Mouse (Mus musculus): ENCODE data around the gene Mrgprg. TPM values are rescaled to one million over a fixed set of nuclear protein-coding genes. Genes with fewer than 3 reads are reported as not detected.

Gene Mrgprg
- polyA plus RNA-seq, 1 experiment: not detected

DNA sequence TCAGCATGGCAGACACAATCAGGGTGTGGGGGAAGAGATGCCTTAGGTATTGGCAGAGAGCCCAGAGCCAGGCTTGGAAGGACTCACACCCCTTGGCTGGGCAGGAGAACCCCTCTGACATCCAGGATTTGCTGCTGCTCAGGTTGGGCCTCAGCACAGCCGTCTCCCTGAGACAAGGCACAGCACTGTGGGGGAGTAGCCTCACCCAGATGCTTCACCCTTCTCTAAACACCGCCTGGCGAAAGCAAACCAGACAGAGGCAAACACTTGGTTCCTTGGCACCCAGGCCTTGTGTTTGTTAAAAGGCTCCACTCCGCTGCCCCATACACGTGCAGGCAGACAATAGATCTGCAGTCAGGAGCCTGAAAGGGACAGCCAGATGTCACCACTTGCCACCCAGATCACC is 28.2 kb downstream of the Mrgprg start:
- no peaks in the 10 kb centered on the region for H3K27me3 ChIP-seq (ENCODE audit: control insufficient read depth, insufficient read depth, insufficient read length)
- TF ChIP-seq POLR2AphosphoS2 (IDR thresholded peaks at IDR 0.05; ENCODE audit: insufficient read length, low read depth) (no peak), POLR2A (IDR thresholded peaks at IDR 0.05; ENCODE audit: insufficient read length, low read depth) (no peak), REST (IDR thresholded peaks at IDR 0.05; ENCODE audit: insufficient read depth, insufficient read length) (no peak), MYOG (IDR thresholded peaks at IDR 0.05; ENCODE audit: control insufficient read depth in 1 of 3, insufficient read depth in 1 of 3, insufficient read length in 2 of 3, low read depth in 2 of 3) (no peak), MYOD1 (IDR thresholded peaks at IDR 0.05; ENCODE audit: control insufficient read depth in 1 of 3, insufficient read length in 2 of 3, low read depth in 2 of 3) (no peak), SRF (IDR thresholded peaks at IDR 0.05; ENCODE audit: control insufficient read depth, insufficient read length, low read depth) (no peak), CEBPB (IDR thresholded peaks at IDR 0.05; ENCODE audit: insufficient read depth, poor library complexity, severe bottlenecking) (no peak), E2F4 (IDR thresholded peaks at IDR 0.05; ENCODE audit: insufficient read depth) (no peak), TCF12 (IDR thresholded peaks at IDR 0.05; ENCODE audit: insufficient read depth, poor library complexity, severe bottlenecking) (no peak)

DNA sequence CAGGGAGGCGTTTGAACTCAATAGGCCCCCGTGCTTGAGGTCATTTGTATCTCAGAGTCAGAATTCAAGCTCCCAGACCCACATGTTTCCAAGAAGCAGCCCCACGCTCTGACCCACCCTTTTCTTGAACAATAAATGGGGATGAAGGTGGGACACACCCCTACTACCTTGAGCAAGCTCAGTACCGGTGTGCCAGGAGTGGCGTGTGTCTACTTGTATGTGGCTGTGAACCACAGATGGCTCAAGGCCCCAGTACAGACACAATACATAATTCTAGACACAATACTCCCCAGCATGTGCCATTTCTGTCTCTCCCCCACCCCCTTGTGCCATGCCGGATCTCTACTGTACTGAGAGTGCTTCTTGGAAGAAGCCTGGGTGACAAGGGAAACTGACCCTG is 28.6 kb downstream of the Mrgprg start:
- Histone ChIP-seq H3K79me2 (ENCODE audit: control insufficient read depth, insufficient read depth) (peaks cover 64% of the 10 kb centered on the region), H3K27me3 (ENCODE audit: control insufficient read depth, insufficient read depth, insufficient read length) (no peaks in the 10 kb centered on the region), H3K36me3 (ENCODE audit: control insufficient read depth, insufficient read depth) (no peaks in the 10 kb centered on the region), H3ac (ENCODE audit: control insufficient read depth, insufficient read length) (no peak overlapping the region), H3K4me2 (ENCODE audit: low read depth) (peak overlapping the region; percentile 94), H3K4me3 (peak overlapping the region; percentile 81)
- TF ChIP-seq USF1 (IDR thresholded peaks at IDR 0.05; ENCODE audit: low read depth): no peak
- TF ChIP-seq REST (IDR thresholded peaks at IDR 0.05; ENCODE audit: insufficient read depth, insufficient read length): no peak
- no peak for TF ChIP-seq SRF (IDR thresholded peaks at IDR 0.05; ENCODE audit: control insufficient read depth, insufficient read length, low read depth)
- TF ChIP-seq POLR2A (IDR thresholded peaks at IDR 0.05; ENCODE audit: insufficient read length, low read depth): no peak

More for the DNA sequence above, 28.2 kb downstream of the Mrgprg start:
- peaks cover 60% of the 10 kb centered on the region for H3K79me2 ChIP-seq (ENCODE audit: control insufficient read depth, insufficient read depth)
- peak overlapping the region; percentile 81 for H3K4me3 ChIP-seq
- H3K36me3 ChIP-seq (ENCODE audit: control insufficient read depth, insufficient read depth): no peaks in the 10 kb centered on the region
- peak overlapping the region; percentile 94 for H3K4me2 ChIP-seq (ENCODE audit: low read depth)
- no peak overlapping the region for H3ac ChIP-seq (ENCODE audit: control insufficient read depth, insufficient read length)

DNA sequence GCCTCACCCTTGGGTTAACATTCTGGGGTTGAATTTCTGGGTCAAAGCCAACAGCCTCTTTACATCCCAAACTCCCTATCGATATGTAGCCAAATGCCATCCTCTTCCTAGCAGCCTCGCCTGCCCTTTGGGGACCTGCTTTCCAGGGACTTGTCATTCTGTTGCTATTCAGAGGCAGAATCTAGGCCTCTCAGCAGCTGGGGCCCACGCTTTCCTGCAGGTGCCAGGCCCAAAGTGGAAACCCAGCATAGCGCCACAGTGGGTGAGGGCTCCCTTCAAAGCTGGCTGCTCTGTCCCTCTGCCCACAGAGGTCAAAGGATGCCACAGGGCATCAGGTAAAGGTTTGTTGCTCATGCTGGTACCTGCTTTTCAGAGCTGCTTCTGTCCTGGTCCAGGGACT is 33.0 kb downstream of the Mrgprg start:
- Histone ChIP-seq H3K4me3 (no peak overlapping the region), H3K27me3 (ENCODE audit: control insufficient read depth, insufficient read depth, insufficient read length) (no peaks in the 10 kb centered on the region), H3K79me2 (ENCODE audit: control insufficient read depth, insufficient read depth) (peaks cover 88% of the 10 kb centered on the region), H3ac (ENCODE audit: control insufficient read depth, insufficient read length) (no peak overlapping the region), H3K4me2 (ENCODE audit: low read depth) (no peak overlapping the region), H3K36me3 (ENCODE audit: control insufficient read depth, insufficient read depth) (no peaks in the 10 kb centered on the region)
- TF ChIP-seq REST (IDR thresholded peaks at IDR 0.05; ENCODE audit: insufficient read depth, insufficient read length) (no peak), E2F4 (IDR thresholded peaks at IDR 0.05; ENCODE audit: insufficient read depth) (no peak), TCF12 (IDR thresholded peaks at IDR 0.05; ENCODE audit: insufficient read depth, poor library complexity, severe bottlenecking) (no peak), SRF (IDR thresholded peaks at IDR 0.05; ENCODE audit: control insufficient read depth, insufficient read length, low read depth) (no peak), POLR2A (IDR thresholded peaks at IDR 0.05; ENCODE audit: insufficient read length, low read depth) (no peak), POLR2AphosphoS2 (IDR thresholded peaks at IDR 0.05; ENCODE audit: insufficient read length, low read depth) (no peak), MYOD1 (IDR thresholded peaks at IDR 0.05; ENCODE audit: control insufficient read depth in 1 of 3, insufficient read length in 2 of 3, low read depth in 2 of 3) (no peak), TCF3 (IDR thresholded peaks at IDR 0.05; ENCODE audit: insufficient read length, low read depth) (no peak), MYOG (IDR thresholded peaks at IDR 0.05; ENCODE audit: control insufficient read depth in 1 of 3, insufficient read depth in 1 of 3, insufficient read length in 2 of 3, low read depth in 2 of 3) (no peak), CEBPB (IDR thresholded peaks at IDR 0.05; ENCODE audit: insufficient read depth, poor library complexity, severe bottlenecking) (no peak), MAX (IDR thresholded peaks at IDR 0.05; ENCODE audit: low read depth) (no peak), USF1 (IDR thresholded peaks at IDR 0.05; ENCODE audit: low read depth) (no peak)

DNA sequence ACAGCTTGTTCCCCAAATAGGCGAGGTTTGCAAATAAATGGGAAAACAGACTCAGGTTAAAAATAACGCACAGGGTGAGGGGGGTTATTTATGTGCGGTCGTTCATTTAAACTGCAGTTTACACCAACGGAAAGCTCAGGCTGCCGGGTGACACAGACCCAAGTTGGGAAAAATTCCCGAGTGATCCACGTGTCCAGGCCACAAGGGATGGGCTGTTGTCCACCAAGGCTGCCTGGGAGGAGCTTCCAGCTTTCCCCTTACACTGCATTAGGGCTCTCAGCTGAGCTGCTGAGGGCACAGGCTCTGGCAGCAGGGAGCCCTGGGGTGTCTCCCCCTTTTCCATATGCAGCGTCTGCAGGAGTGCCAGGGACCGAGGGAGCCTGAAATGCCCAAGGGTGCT is 36.9 kb downstream of the Mrgprg start:
- TF ChIP-seq POLR2A (IDR thresholded peaks at IDR 0.05; ENCODE audit: insufficient read length, low read depth) (no peak), MYOD1 (IDR thresholded peaks at IDR 0.05; ENCODE audit: control insufficient read depth in 1 of 3, insufficient read length in 2 of 3, low read depth in 2 of 3) (no peak), E2F4 (IDR thresholded peaks at IDR 0.05; ENCODE audit: insufficient read depth) (no peak), REST (IDR thresholded peaks at IDR 0.05; ENCODE audit: insufficient read depth, insufficient read length) (no peak), TCF12 (IDR thresholded peaks at IDR 0.05; ENCODE audit: insufficient read depth, poor library complexity, severe bottlenecking) (no peak), MAX (IDR thresholded peaks at IDR 0.05; ENCODE audit: low read depth) (no peak), SRF (IDR thresholded peaks at IDR 0.05; ENCODE audit: control insufficient read depth, insufficient read length, low read depth) (no peak), MYOG (IDR thresholded peaks at IDR 0.05; ENCODE audit: control insufficient read depth in 1 of 3, insufficient read depth in 1 of 3, insufficient read length in 2 of 3, low read depth in 2 of 3) (no peak), POLR2AphosphoS2 (IDR thresholded peaks at IDR 0.05; ENCODE audit: insufficient read length, low read depth) (no peak), TCF3 (IDR thresholded peaks at IDR 0.05; ENCODE audit: insufficient read length, low read depth) (no peak), CEBPB (IDR thresholded peaks at IDR 0.05; ENCODE audit: insufficient read depth, poor library complexity, severe bottlenecking) (no peak), USF1 (IDR thresholded peaks at IDR 0.05; ENCODE audit: low read depth) (no peak)
- Histone ChIP-seq H3K4me3 (no peak overlapping the region), H3K4me2 (ENCODE audit: low read depth) (peak overlapping the region; percentile 12), H3K27me3 (ENCODE audit: control insufficient read depth, insufficient read depth, insufficient read length) (no peaks in the 10 kb centered on the region), H3K36me3 (ENCODE audit: control insufficient read depth, insufficient read depth) (no peaks in the 10 kb centered on the region), H3ac (ENCODE audit: control insufficient read depth, insufficient read length) (no peak overlapping the region), H3K79me2 (ENCODE audit: control insufficient read depth, insufficient read depth) (peaks cover 69% of the 10 kb centered on the region)

DNA sequence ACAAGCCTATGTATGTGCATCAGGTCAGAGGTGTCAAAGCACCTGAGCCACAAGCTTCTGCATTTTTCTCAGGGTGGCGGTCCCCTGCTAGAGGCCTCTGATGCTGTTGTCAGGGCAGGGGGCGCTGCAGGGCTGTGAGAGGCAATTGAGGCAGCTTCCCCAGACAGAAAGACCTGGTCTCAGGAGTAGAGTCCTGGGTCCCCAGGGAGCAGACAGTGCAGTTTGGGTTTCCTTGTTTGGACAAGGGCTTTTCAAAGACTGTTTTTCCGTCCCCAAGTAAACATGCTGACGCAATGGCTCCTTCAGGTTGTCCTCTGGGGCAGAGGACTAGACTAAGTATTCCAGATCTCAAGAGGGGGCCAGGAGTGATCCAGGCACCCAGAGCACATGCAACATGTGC is 40.4 kb downstream of the Mrgprg start:
- Histone ChIP-seq H3ac (ENCODE audit: control insufficient read depth, insufficient read length) (no peak overlapping the region), H3K4me2 (ENCODE audit: low read depth) (no peak overlapping the region), H3K36me3 (ENCODE audit: control insufficient read depth, insufficient read depth) (no peaks in the 10 kb centered on the region), H3K27me3 (ENCODE audit: control insufficient read depth, insufficient read depth, insufficient read length) (no peaks in the 10 kb centered on the region), H3K79me2 (ENCODE audit: control insufficient read depth, insufficient read depth) (peaks cover 52% of the 10 kb centered on the region), H3K4me3 (no peak overlapping the region)
- no peak for TF ChIP-seq MAX (IDR thresholded peaks at IDR 0.05; ENCODE audit: low read depth)
- TF ChIP-seq POLR2AphosphoS2 (IDR thresholded peaks at IDR 0.05; ENCODE audit: insufficient read length, low read depth): no peak
- TF ChIP-seq CEBPB (IDR thresholded peaks at IDR 0.05; ENCODE audit: insufficient read depth, poor library complexity, severe bottlenecking): no peak
- TF ChIP-seq TCF3 (IDR thresholded peaks at IDR 0.05; ENCODE audit: insufficient read length, low read depth): no peak
- no peak for TF ChIP-seq E2F4 (IDR thresholded peaks at IDR 0.05; ENCODE audit: insufficient read depth)
- TF ChIP-seq REST (IDR thresholded peaks at IDR 0.05; ENCODE audit: insufficient read depth, insufficient read length): no peak
- TF ChIP-seq USF1 (IDR thresholded peaks at IDR 0.05; ENCODE audit: low read depth): no peak
- no peak for TF ChIP-seq SRF (IDR thresholded peaks at IDR 0.05; ENCODE audit: control insufficient read depth, insufficient read length, low read depth)
- no peak for TF ChIP-seq MYOD1 (IDR thresholded peaks at IDR 0.05; ENCODE audit: control insufficient read depth in 1 of 3, insufficient read length in 2 of 3, low read depth in 2 of 3)
- TF ChIP-seq POLR2A (IDR thresholded peaks at IDR 0.05; ENCODE audit: insufficient read length, low read depth): no peak
- no peak for TF ChIP-seq MYOG (IDR thresholded peaks at IDR 0.05; ENCODE audit: control insufficient read depth in 1 of 3, insufficient read depth in 1 of 3, insufficient read length in 2 of 3, low read depth in 2 of 3)
- no peak for TF ChIP-seq TCF12 (IDR thresholded peaks at IDR 0.05; ENCODE audit: insufficient read depth, poor library complexity, severe bottlenecking)
